Mouse (Mus musculus): ENCODE data around the gene Gatm. TPM values are rescaled to one million over a fixed set of nuclear protein-coding genes. Genes with fewer than 3 reads are reported as not detected.

Gatm gene
- polyA plus RNA-seq, 1 experiment from 2014 or later: 3.0 TPM

DNA sequence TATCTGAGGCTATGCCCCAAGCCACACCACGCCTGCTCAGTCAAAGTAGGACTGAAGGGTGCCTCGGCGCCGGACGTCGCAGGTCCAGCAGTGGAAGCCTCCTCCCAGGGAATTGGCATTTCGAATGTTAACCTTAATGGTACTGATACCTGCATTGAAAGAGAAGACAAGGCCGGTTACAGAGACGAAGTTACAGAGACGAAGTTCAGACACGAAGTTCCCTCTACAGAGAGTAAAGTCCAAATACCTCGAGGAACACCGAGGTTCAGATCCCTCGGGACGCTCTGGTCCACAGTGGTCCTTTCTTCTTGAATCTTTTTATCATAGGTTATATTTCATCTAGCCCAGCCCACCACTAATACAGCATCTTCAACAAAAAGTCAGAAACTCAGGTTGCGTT lies 15.6 kb downstream of the Gatm start:
- DNase-seq (ENCODE audit: low spot score) (no peak), ATAC-seq (no peak)
- 90% methylated on average over 16 of the region's 16 CpGs for WGBS
- Histone ChIP-seq H3K27ac (ENCODE audit: low read length) (no peak overlapping the region), H3K27me3 (replicated peaks; ENCODE audit: insufficient read depth, low read length) (no peaks in the 10 kb centered on the region), H3K4me3 (ENCODE audit: low read depth, low read length) (no peak overlapping the region), H3K36me3 (ENCODE audit: insufficient read depth, low read length) (no peaks in the 10 kb centered on the region), H3K4me2 (replicated peaks; ENCODE audit: low read depth, low read length) (no peak overlapping the region), H3K9me3 (ENCODE audit: low read length) (no peaks in the 10 kb centered on the region), H3K4me1 (ENCODE audit: insufficient read depth, low read depth, low read length) (no peaks in the 10 kb centered on the region), H3K9ac (replicated peaks; ENCODE audit: low read depth) (no peak overlapping the region)
- no peak for TF ChIP-seq CTCF (IDR thresholded peaks at IDR 0.05)
- no peak for TF ChIP-seq EP300 (IDR thresholded peaks at IDR 0.05)

DNA sequence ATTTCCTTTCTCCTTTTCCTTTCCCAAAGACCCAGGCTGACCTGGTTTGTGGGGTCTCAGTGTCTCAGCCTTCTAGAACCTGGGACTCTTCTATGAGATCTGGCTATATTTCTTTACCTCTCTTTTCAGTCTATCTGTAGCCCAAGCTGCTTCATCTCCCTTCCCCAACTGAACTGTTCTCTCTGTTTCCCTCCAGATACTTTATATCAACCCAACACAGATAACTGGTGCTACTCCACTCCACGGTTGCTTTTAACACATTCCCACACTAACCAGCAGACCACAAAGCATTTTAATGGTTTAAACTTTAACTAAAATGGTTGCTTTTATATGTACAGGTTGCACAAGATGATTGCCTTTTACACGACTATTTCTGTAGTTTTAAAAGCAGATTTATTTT lies 19.9 kb downstream of the Gatm start:
- Histone ChIP-seq H3K4me2 (replicated peaks; ENCODE audit: low read depth, low read length) (no peak overlapping the region), H3K27ac (ENCODE audit: low read length) (no peak overlapping the region), H3K36me3 (ENCODE audit: insufficient read depth, low read length) (no peaks in the 10 kb centered on the region), H3K4me1 (ENCODE audit: insufficient read depth, low read depth, low read length) (no peaks in the 10 kb centered on the region), H3K4me3 (ENCODE audit: low read depth, low read length) (no peak overlapping the region), H3K27me3 (replicated peaks; ENCODE audit: insufficient read depth, low read length) (no peaks in the 10 kb centered on the region), H3K9me3 (ENCODE audit: low read length) (no peaks in the 10 kb centered on the region), H3K9ac (replicated peaks; ENCODE audit: low read depth) (no peak overlapping the region)
- no peak for ATAC-seq
- no peak for TF ChIP-seq CTCF (IDR thresholded peaks at IDR 0.05)
- 47% methylated on average over 2 of the region's 2 CpGs for WGBS
- DNase-seq (ENCODE audit: low spot score): no peak

GRCm38 (mm10) chr2:122590351-122590750 lies 20.8 kb downstream of the Gatm start:
- no peaks in the 10 kb centered on the region for H3K36me3 ChIP-seq (ENCODE audit: insufficient read depth, low read length)
- no peak for DNase-seq (ENCODE audit: low spot score)
- H3K27ac ChIP-seq (ENCODE audit: low read length): no peak overlapping the region
- no peaks in the 10 kb centered on the region for H3K4me1 ChIP-seq (ENCODE audit: insufficient read depth, low read depth, low read length)
- 63% methylated on average over 1 of the region's 1 CpGs for WGBS
- no peaks in the 10 kb centered on the region for H3K27me3 ChIP-seq (replicated peaks; ENCODE audit: insufficient read depth, low read length)
- no peak overlapping the region for H3K4me2 ChIP-seq (replicated peaks; ENCODE audit: low read depth, low read length)
- TF ChIP-seq EP300 (IDR thresholded peaks at IDR 0.05): no peak
- no peak for TF ChIP-seq CTCF (IDR thresholded peaks at IDR 0.05)
- no peak overlapping the region for H3K9ac ChIP-seq (replicated peaks; ENCODE audit: low read depth)
- H3K9me3 ChIP-seq (ENCODE audit: low read length): no peaks in the 10 kb centered on the region
- no peak for ATAC-seq
- H3K4me3 ChIP-seq (ENCODE audit: low read depth, low read length): no peak overlapping the region

- ATAC-seq: no peak
- H3K36me3 ChIP-seq (ENCODE audit: insufficient read depth, low read length): no peaks in the 10 kb centered on the region
- H3K9me3 ChIP-seq (ENCODE audit: low read length): no peaks in the 10 kb centered on the region
- WGBS: 83% methylated on average over 8 of the region's 8 CpGs
- TF ChIP-seq CTCF (IDR thresholded peaks at IDR 0.05) (no peak), EP300 (IDR thresholded peaks at IDR 0.05) (no peak)
- no peak overlapping the region for H3K4me3 ChIP-seq (ENCODE audit: low read depth, low read length)
- H3K4me1 ChIP-seq (ENCODE audit: insufficient read depth, low read depth, low read length): no peaks in the 10 kb centered on the region; the same call in 1 of the 2 replicates
- H3K27ac ChIP-seq (ENCODE audit: low read length): no peak overlapping the region
- H3K4me2 ChIP-seq (replicated peaks; ENCODE audit: low read depth, low read length): no peak overlapping the region
- no peak for DNase-seq (ENCODE audit: low spot score)
- H3K9ac ChIP-seq (replicated peaks; ENCODE audit: low read depth): no peak overlapping the region
- no peaks in the 10 kb centered on the region for H3K27me3 ChIP-seq (replicated peaks; ENCODE audit: insufficient read depth, low read length)
These were observed 23.1 kb downstream of the Gatm start for GRCm38 (mm10) chr2:122587861-122588519.

DNA sequence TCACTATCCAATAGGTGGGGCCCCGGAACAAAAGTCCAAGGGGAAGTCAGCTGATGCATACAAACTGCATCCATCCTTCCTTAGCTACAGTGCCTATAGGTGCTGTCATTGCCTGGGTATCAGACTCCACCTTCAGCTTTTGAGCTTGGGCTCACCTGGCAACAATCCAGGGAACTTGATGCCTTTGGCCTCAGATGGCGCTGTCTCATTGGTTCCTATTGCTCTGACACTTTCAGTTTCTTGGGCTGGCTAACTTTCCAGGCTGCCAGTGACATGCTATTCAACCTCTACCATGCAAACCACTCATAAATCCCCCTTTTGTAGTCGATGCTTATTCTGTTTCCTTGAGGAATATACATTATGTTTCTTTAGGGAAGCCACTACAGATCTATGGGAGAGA lies 24.8 kb downstream of the Gatm start:
- Histone ChIP-seq H3K9me3 (ENCODE audit: low read length) (no peaks in the 10 kb centered on the region), H3K4me1 (ENCODE audit: insufficient read depth, low read depth, low read length) (no peaks in the 10 kb centered on the region; the same call in 1 of the 2 replicates), H3K27me3 (replicated peaks; ENCODE audit: insufficient read depth, low read length) (no peaks in the 10 kb centered on the region), H3K9ac (replicated peaks; ENCODE audit: low read depth) (no peak overlapping the region), H3K27ac (ENCODE audit: low read length) (no peak overlapping the region), H3K4me2 (replicated peaks; ENCODE audit: low read depth, low read length) (no peak overlapping the region), H3K4me3 (ENCODE audit: low read depth, low read length) (no peak overlapping the region), H3K36me3 (ENCODE audit: insufficient read depth, low read length) (no peaks in the 10 kb centered on the region)
- DNase-seq (ENCODE audit: low spot score): peak; percentile 8
- ATAC-seq: no peak
- 52% methylated on average over 3 of the region's 3 CpGs for whole genome bisulfite sequencing
- TF ChIP-seq EP300 (IDR thresholded peaks at IDR 0.05): no peak
- 0 out of 2 replicates have a peak, but pooled peaks have one; percentile 6 for TF ChIP-seq CTCF (IDR thresholded peaks at IDR 0.05)

- TF ChIP-seq EP300 (IDR thresholded peaks at IDR 0.05): no peak
- no peak for TF ChIP-seq CTCF (IDR thresholded peaks at IDR 0.05)
- Histone ChIP-seq H3K4me2 (replicated peaks; ENCODE audit: low read depth, low read length) (no peak overlapping the region), H3K4me1 (ENCODE audit: insufficient read depth, low read depth, low read length) (no peaks in the 10 kb centered on the region; the same call in 1 of the 2 replicates), H3K4me3 (ENCODE audit: low read depth, low read length) (no peak overlapping the region), H3K36me3 (ENCODE audit: insufficient read depth, low read length) (no peaks in the 10 kb centered on the region), H3K27me3 (replicated peaks; ENCODE audit: insufficient read depth, low read length) (no peaks in the 10 kb centered on the region), H3K9ac (replicated peaks; ENCODE audit: low read depth) (no peak overlapping the region), H3K27ac (ENCODE audit: low read length) (no peak overlapping the region), H3K9me3 (ENCODE audit: low read length) (no peaks in the 10 kb centered on the region)
- DNase-seq (ENCODE audit: low spot score) (no peak), ATAC-seq (no peak)
- WGBS: 91% methylated on average over 3 of the region's 3 CpGs
These were observed 28.8 kb downstream of the Gatm start for GRCm38 (mm10) chr2:122582324-122582723.

Data from lung, postnatal 0 days (tissue).